Mouse (Mus musculus) left cerebral cortex, adult 18-20 months (tissue): ENCODE results near the gene S100pbp. TPM values are rescaled to one million over a fixed set of nuclear protein-coding genes. Genes with fewer than 3 reads are reported as not detected.
"Not testable (repeated sequence)": the region's sequence is repeated elsewhere in the genome, so short reads cannot be mapped to it uniquely, and the experiment has no call there.

Source experiments
- DNase-seq, 2 experiments: peaks; one replicate each; pipeline ENCODE4 v3.0.0; 2021 to 2022; ENCODE audit warnings: low spot score in 2 of 2, mixed read lengths in 1 of 2
- total RNA-seq, 2 experiments: library from RNA; stranded (reverse); gene quantifications; 2 replicates each; pipeline ENCODE4 v1.2.3; 2021

The S100pbp gene
- total RNA-seq, 2 experiments from 2014 or later = 37.1 to 38.3 TPM

DNA sequence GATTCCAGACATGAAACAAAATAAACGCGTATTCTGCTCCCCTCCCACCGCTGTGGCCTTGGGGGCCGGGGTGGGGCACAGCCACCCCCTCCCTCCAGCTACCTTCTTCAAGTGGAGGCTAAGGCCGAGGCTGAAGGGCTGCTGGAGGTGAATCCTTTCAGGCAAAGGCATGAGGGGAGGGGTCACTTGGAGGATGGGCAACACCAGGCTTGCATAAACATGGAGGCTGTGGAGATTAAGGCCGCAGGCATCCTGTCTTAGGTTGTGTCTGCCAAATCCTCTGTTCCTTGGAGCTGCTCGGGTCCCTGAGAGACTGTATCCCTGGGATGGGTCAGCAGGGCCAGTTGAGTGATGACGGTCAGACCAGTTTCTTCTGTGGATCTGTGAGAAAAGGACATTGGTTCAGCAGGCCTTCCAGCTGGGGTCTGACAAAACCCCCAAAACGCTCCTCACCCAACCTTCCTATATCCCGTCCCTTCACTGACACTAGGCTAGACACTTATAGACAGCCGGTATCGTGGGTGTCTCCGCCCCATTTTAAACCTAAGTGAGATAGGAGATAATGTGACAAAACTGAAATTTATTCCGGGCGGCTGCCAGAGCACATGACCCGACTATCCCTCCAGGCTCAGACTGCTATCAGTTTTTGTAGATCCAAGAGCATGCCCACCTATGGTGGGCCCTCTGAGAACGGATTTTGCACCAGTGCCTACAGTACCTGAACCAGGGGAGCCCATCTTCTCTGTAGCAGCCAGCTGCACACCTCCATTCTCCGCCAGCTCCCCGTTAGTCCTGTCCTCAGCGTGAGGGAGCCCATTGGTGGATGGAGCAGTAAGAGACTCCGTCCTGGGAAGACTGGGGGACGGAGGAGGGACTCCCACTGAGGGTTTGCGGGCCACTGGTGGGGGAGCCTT, 31.8 kb upstream of the S100pbp start:
- DNase-seq = no peak

DNA sequence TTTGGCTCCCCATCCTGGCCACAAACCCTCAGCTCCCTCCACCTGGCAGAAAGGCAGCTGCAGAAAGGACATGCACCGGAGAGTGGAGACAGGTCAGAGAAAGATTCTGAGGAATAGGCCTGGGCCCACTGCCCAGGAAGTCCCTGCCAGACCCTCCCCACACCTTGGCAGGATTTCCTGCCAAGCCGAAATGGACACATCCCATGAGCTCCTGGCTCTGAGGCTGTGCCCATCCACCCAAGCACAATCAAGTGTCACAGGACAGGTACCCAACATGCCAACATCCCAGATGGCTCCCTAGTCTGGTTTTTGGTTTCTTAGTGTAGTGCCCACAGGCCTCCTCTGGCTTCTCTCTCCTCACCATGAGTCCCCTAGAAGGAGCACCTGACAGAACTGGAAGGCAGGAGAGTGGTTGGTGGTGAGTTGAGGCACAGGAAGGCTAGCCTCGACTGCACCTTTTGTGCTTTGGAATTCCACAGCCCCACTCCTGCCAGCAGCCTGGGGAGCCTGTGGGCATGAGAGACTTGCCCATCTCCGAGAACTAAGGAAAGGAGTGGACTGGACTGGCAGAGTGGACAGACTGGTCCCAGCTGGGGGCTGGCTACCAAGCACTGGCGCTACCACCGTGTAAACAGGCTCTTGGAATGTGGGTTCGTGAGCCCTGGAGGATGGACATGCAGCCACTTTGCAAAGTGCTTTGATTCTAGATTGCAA, 31.0 kb upstream of the S100pbp start:
- DNase-seq = no peak

DNA sequence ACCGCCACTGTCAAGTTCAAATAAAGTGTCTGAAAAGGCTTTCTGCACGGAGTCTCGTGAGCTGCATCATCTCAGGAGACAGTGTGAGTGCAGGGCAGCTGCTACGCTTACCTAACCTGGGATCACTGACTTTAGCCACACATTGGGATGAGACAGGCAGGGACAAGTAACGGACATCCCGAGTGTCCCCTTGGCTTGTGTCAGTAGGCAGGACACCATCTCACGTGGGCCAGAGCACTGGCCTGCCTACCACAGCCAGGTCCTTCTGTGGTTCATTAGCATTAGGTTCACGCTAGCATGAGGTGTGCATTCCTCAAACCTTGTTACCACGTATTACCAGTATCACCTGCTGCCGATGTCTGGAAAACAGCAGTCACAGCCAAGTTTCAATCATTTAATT, 29.7 kb upstream of the S100pbp start:
- DNase-seq = no peak

DNA sequence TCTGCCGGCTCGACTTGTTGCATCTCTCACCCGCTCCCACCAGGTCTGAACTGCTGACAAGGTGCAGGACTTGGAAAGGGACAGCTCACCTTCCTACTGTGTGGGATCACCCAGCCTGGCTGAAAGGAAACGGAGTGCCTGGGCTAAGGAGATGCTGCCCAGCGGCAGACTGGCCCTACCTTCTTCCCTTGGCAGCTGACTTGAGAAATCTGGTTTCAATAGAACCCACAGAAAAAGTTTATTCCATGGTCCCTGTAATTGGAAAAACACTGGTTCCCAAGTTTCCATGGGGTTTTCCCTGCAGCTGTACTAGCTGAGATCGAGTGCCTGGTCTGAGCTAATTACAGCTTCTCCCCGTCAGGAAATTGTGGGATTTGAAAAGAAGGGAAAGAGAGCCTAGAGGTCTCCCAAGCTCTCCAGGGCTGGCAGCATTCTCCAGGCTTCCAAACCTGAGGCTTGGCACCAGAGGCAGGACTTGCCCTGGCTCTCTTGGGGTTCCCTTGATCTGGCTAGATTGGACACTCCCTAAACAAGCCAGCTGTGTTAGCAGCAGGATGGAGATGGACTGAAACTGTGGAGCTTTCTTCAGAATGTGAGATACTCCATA, 29.1 kb upstream of the S100pbp start:
- no peak for DNase-seq

DNA sequence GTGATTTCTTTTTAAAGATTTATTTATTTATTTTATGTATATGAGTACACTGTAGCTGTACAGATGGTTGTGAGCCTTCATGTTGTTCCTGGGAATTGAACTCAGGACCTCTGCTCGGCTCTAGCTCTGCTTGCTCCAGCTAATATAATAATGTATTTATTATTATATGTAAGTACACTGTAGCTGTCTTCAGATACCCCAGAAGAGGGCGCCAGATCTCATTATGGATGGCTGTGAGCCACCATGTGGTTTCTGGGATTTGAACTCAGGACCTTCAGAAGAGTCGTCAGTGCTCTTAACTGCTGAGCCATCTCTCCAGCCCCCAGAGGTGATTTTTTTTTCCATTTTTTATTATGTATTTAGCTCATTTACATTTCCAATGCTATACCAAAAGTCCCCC, 23.0 kb upstream of the S100pbp start:
- not testable (repeated sequence) for DNase-seq

DNA sequence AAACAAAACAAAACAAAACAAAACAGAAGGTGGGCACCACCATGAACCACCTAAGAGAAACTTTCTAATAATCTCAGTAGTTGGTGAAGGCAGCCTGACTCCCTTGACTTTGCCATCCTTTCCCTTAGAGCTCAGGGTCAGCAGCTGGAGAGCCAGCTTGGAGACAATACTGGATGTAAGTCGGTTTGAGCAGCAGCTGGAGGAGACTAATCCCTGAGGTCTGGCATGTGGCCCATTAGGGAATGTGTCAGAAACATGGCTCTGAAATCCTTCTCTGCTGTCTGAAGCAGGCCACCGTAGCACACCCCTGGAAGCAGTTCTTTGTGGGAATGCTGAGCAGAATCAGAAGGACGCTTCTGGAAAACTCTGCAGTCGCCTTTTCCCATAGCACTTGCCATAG, 21.9 kb upstream of the S100pbp start:
- DNase-seq = no peak

DNA sequence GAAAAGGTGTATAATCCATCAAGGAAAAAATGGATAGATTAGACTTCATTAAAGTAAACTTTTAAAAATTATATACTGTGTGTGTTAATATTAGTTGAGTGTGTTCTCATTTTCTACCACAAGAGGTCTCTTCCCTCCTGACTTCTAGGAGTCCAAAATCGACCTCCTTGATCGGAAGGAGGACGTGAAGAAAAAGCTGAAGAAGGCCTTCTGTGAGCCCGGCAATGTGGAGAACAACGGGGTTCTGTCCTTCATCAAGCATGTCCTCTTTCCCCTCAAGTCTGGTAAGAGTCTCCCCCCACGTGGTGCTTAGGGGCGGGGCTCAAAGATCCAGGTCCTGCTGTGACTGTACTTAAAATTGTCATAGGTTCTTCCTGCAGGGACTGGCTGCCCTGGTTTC, 20.0 kb upstream of the S100pbp start:
- DNase-seq = no peak

DNA sequence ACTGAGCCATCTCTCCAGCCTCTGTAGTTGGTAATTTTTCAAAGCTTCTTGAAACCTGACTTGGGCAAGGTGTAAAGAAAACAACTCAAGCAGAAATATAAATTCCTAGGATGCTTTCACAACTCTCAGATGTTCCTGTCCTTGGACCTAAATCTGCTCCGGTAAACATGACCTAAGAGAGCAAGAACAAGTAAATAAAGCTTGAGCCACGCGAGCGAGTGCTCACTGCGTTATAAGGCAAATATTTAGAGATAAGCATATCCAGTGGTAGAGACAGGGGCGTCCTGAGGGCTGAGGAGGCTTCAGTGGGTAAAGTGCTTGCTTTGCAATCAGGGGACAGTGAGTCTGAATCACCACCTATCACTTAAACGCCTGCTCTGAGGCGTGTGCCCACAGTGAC, 17.3 kb upstream of the S100pbp start:
- no peak for DNase-seq

DNA sequence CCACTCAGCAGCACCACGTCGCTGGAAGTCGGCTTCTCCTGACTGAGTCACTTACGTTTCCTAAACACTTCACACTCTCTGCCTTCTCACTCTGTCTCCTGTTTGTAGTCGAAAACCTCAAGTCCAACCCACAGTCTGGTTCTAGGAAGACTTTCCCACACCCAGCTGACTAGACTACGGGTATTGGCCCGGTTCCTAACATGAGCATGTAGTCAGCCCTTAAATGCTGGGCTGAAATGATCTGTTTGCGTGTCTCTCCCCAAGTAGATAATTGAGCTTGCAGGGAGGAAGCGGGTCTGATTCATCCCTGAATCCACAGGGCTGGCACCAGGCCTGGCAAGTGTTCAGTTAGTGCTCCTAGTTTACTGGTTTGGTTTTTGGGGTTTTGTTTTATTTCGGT, 15.1 kb upstream of the S100pbp start:
- DNase-seq = peak in 1 of 2 experiments; percentile 38

DNA sequence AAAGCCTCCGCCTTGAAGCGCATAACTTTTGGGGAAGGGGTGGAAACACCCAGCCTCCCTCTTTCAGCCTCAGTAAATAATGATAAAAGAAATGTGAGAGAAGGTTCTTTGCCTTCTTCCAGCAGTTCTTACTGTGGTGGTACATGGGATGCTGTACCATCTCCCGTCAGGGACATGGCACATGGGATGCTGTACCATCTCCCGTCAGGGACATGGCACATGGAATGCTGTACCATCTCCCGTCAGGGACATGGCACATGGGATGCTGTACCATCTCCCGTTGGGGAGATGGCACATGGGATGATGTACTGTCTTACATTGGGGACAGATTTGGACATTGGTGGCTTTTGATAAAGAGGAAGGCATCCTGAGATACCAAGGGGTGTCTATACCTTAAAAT, 8.0 kb upstream of the S100pbp start:
- DNase-seq = no peak

DNA sequence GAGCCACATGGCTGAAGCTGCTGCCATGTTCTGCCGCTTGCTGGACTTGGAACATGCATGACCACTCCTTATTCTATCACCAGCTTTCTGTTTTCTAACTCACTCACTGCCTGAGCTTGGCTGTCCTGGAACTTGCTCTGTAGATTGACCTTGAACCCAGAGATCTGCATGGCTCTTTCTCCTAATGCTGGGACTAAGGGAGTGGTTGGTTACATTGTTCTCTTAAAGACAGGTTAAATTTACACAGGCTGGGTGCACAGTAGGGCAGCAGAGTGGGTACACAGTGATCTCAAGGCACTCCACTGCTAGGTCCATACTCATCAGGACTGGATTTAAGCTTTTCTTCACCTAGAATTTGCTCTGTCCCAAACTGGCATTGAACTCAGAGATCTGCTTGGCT, 4.8 kb upstream of the S100pbp start:
- no peak for DNase-seq

DNA sequence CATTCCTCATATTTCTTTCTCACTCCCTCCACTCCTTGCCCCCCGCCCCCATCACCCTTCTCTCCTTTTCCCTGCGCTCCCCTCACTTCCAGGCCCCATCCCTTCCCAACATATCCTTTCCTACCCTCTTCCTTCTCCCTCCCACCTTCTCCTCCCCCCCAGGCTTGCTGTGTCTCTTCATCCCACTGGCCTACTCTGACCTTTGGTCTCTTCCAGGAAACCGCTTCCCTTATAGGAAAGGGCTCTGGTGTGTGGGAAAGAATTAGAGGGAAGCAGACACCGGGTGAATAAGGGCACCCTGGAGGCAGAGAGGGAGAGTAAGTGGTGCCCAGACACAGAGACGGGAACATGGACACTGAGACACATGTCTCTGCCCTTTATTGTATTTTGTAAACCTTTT, 2.2 kb upstream of the S100pbp start:
- DNase-seq = no peak

DNA sequence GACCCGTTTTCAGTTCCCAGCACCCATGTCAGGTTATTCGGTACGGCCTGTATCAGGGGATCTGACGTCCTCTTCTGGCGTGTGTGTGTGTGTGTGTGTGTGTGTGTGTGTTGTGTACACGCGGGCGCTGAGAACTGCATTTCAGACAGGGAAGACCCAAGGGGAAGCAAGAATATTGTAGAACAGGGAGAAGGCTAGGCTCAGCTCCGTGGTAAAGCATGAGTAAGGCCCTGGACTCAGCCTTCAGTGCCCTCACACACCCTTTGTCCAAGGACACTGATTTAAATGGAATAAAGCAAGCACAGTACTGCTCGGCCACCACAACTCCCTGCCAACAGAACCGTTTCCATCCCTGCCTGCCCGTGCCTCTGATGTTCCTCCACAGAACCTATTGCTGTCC, 1.0 kb upstream of the S100pbp start:
- no peak for DNase-seq

DNA sequence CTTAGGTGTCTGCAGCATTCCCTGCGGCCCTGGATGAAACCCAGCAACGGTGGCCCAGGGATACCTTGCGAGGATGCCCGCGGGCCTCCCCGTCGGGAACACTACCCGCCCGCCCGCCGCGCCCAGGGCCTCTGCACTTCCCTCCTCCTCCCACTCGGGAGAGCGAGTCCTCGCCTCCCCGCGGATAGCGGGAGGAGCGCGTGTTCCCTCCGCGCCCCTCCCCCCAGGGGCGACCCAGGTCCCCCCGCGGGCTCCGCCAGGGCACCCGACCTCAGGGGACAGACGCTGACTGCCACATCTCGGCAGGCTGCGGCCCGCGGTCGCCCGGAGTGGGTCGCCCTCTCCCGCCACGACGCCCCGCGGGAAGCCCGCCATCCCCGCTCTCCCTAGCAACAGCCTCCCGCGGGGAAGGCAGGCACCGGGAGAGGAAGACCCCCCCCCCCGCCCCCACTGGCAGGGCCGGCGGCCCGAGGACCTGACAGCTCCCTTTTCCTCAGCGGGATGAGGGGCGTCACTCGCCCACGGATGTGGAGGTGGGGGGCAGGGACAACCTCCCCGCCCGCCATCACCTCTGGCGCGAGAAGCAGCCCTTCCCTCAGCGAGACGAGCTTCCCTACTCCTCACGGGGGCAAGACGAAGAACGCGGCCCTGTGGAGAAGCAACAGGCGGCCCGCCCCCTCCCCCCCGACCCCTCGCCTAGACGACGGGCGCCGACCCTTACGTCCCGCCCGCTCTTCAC, 555 bp downstream of the S100pbp start:
- peak; percentile 45 to 46 for DNase-seq

DNA sequence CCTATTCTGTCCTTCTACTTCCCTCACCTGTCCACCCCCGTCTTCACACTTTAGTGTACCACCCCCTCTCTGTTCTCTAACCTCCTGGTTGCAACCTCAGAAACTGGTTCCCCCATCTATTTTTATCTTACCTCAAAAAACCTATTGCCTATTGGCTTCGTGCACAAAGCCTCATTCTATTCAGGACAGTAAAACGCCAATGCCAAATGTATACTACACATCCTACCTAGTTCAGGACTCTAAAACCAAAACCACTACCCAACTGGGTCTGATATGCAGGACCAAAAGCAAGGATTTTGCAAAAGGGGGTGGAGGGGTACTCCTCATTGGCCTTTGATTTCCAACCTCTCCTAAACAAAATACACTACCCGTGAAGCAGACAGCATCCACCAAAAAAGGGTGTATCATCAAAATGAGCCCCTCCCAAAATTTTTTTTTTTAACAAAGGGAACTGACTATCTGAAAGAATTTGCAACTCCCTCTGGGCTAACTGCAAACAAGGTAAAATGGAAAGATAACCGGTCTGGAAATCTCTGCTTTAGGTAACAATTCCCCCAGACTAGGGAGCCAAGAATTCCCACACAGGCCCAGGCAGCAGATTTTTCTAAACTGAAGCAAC, 1.4 kb downstream of the S100pbp start:
- DNase-seq = no peak

DNA sequence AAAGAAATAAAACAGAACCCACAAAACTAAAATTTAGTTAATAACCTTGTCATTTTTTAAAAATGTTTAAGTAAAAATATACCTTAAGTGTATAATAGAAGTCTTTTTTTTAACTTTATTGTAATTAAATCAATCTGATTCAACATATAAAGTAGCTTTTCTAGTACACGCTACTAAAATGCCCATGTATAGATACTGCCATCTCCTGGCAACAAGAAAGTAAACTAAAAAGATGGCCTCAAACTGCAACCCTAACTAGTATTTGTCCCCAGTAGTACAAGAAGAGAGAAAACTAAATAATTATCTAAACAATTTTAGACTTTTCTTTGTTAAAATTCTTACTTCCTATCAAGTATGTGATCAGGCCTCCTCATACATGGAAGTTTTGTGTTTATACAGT, 10.0 kb downstream of the S100pbp start:
- no peak for DNase-seq

DNA sequence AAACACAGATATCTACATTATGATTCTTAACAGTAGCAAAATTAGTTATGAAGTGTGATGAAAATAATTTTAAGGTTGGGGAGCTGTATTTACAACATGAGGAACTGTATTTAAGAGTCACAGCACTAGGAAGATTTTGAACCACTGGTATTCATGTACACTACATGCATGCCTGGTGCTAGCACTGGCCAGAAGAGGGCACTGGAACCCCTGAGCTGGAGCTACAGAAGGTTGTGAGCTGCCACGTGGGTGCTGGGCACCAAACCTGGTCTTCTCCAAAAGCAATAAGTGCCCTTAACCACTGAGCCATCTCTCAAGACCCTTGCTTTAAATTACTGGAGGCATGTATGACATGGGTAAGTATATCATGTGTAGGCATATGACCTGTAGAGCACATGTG, 17.0 kb downstream of the S100pbp start:
- no peak for DNase-seq

DNA sequence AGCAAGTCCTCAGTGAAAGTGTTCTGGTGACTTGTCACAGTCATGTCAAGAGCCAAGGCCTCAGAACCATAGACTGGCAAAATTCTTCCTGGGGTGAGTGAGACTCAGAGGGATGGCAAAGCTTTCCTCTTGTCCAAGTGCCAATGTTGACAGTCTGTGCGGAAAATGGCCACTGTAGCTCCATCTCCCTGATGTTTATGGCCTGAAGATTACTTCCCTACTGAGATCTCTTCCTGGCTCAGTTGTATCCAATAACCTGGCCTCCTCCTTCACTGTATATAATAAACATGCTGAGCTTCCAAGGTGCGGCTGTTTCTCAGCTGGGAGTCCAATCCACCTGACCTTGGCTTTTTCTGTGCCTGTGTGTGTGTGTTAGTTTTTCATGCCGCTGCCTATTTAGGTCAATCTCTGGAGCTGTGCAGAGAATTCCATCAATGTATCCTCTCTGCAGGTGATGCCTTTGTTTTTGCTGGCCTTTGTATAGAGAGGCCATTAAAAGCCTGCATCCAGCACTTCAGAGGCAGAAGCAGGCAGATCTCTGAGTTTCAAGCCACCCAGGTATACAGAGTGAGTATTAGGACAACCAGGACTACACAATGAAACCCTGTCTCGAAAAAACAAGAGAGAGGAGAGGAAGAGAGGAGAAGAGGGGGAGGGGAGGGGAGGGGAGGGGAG, 27.8 kb downstream of the S100pbp start:
- no peak for DNase-seq

DNA sequence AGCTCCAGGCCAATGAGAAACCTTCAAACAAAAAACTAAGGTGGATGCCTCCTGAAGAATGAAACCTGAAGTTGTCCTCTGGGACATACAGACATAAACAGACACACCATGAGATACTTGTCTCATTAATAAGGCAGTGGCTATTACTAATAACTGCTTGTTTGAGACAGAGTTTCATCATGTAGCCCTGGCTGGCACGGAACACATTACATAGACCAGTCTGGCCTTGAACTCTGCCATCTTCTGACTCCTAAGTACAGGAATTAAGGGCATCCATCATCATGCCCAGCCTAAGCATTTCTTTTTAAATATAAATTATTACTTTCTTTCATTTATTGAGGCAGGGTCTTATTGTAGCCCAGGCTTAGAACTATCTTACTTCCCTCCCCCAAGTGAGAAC, 28.5 kb downstream of the S100pbp start:
- DNase-seq = no peak

DNA sequence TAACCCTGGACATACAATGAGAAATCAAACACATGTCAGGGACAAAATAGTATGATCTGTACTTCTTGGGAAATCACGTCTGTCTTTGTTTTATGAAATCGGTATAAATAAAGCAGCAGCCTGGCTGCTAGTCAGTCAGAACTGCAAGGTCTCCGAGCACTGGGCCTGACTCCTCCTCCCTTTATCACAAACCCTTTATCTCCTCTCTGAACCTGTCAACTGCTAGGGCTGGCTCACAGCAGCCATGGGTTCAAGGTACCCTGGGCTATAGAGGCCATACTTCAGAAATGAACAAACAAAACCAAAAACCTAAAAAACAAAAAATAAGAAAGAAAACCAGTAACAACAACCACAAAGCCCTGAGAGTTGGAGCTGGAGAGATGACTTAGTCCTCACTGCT, 31.0 kb downstream of the S100pbp start:
- DNase-seq = no peak
